Mouse (Mus musculus) cerebellum, adult 9-11 months (tissue): ENCODE results near the gene Olfr315.
"Not testable (repeated sequence)": the region's sequence is repeated elsewhere in the genome, so short reads cannot be mapped to it uniquely, and the experiment has no call there.

ENCODE experiments used
- DNase-seq: peaks from one replicate; pipeline ENCODE4 v3.0.0; 2022

Gene Olfr315

GRCm38 (mm10) chr11:58772888-58773287 lies at the start of gene Olfr315:
Gene Olfr315 (plus strand): TSS chr11:58773188.
- no peak for DNase-seq

DNA sequence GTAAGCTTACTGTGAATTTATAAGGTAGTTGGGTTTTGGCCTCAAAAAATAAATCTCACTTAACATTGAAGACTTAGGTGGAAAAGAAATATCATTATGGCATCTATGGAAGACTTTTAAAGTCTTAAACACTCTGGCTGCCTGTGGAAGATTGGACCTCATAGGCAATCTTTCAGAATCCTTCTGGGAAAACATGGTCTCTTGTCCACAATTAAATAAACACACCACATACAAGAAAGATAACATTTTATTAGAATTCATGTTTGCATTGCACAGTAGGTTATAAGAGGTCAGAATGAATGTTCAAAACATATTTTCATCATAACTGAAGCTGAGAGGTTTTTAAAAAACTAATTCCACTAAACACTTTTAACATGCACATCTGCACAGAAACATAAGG lies 49.1 kb upstream of the Olfr315 start, which contains the start of gene Olfr318:
Gene Olfr318 (minus strand): TSS at position 101 of the 400 bp plus-strand sequence.
- no peak for DNase-seq

DNA sequence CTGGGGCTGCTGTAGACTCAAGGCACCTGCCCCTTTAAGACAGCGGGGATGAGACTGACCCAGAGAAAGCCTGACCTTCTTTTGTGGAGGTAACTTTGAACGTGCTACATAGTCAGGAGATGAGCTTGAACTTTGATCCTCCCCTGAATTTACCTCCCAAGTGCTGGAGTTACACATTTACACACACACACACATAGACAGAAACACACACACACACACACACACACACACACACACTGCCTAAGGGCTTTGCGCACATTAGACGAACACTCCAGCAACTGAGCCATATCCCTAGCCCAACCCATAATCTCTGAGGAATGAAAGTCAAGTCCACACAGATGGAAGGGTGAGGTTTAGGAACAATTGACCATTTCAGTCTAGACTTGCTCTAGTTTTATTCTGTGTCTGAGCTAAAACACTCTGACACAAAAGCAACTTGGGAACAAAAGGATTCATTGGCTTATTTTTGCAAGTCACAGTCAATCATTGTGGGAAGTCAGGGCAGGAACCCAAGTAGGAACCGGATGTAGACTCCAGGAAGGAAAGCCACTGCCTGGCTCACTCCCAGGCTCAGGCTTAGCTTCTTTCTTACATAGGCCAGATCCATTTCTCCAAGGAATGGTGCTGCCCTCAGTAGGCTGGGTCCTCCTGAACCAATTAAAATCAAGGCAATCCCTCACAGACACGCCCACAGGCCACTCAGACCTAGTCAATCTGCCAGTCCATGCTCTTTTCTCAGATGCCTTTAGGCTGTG lies 44.9 kb upstream of the Olfr315 start:
- DNase-seq: not testable (repeated sequence)

- no peak for DNase-seq
Measured at GRCm38 (mm10) chr11:58733372-58733771, 39.6 kb upstream of the Olfr315 start.

DNA sequence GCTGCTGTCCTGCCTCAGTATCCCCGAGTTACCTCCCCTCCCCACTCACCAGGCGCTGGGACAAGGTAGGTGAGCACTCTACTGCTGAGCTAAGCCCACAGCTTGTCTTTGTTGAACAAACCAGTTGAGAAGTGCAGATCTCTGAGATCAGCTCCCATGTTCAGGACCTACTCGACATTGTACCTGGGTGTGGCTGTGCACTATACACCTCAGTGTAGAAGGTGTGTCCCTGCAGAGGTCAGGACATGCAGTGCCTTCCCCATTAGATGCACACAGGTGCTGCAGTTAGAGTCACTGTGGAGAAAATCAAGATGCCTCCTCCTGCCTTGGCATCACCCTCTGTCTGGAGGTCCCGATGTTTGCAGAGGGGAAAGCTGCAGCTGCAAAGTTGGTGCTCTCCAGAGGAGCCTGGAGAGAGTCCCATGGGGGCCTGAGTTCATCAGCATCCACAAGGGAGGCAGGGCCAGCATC lies 34.2 kb upstream of the Olfr315 start, which contains the start of gene Olfr317:
Gene Olfr317 (minus strand): TSS at position 421 of the 471 bp plus-strand sequence.
- no peak for DNase-seq

DNA sequence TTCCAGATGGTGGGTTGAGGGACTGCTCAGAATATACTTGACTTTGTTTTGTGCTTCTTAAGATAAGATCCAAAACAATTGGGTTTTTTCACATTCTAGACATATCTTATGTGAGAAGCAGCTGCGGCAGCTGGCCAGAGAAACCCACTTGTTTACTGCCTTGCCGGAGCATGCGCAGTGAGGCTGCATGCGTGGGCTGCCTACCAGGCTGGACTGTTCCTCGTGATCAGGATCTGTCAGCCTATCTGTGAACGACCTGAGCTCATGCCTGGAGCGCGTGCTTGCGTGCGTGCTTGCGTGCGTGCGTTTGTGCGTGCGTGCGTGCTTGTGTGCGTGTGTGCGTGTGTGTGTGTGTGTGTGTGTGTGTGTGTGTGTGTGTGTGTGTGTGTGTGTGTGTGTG lies 21.9 kb upstream of the Olfr315 start:
- not testable (repeated sequence) for DNase-seq

- DNase-seq: no peak
Measured at GRCm38 (mm10) chr11:58752434-58752833, 20.6 kb upstream of the Olfr315 start, which contains the start of gene Olfr316. Gene Olfr316 (plus strand): TSS chr11:58752734.

DNA sequence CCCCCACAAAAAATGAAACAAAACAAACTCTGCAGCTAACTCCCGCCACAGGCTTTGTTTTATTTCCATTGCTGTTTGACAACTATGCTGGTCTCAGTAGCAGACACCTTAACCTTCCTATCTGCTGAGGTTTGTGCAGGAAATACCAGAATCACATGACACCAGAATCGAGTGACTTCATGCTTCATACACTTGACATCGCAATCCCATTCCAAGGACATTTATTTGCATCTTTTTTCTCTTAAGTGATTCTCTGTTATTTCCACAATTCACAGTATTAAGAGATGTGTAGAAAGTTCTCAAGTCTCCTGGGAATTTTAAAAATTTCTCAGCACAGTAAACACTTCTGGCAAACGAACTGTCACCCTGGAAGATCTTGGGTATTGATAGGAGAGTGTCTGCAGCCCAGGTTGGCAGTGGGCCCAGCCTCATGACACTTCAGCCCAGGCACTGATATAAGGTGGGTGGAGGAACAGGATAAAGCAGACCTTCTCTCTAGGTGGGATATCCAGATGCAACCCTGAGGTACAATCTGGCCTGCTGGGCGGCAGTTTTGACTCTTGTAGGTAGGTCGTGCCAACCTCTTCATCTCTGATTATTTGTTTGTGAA lies 9.6 kb downstream of the Olfr315 start, which contains the start of gene Olfr314:
Gene Olfr314 (plus strand): TSS at position 473 of the 610 bp plus-strand sequence.
- DNase-seq: no peak

- DNase-seq: no peak
Measured at GRCm38 (mm10) chr11:58784182-58784581, 11.2 kb downstream of the Olfr315 start.

DNA sequence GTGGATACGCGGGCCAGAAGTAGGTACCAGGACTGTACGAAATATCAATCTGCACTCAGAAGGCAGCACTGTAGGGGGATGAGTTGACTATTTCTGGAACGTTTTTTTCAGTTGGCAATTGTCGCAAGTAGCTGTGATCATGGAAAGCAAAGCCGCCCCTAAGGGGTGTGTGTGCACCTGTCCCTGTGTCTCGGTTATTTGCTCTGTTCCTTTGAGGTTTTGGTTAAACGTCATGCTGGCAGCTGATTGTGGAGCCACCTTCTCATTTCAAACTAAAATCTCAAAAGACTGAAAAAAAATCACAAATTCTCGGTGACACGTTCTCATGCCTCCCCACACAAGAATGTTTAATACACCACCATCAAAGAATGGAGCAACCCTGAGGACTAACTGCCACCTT lies 14.7 kb downstream of the Olfr315 start:
- no peak for DNase-seq

GRCm38 (mm10) chr11:58788346-58788745 lies 15.4 kb downstream of the Olfr315 start:
- no peak for DNase-seq

DNA sequence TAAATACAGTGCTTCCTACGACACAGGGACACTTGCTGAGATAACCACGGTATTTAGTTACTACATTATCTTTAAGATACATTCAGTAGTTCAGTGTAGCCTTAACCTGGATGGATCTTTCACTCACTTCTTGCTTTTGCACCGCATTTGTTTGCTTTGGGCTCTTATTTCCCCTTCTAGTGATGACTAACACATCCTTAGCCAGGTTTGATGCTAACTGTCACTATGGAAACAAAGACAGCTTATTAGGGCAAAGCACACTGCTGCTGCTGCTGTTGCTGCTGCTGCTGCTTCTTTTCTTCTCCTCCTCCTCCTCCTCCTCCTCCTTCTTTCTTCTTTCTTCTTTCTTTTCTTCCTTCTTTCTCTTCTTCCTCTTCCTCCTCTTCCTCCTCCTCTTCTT lies 16.5 kb downstream of the Olfr315 start:
- no peak for DNase-seq

DNA sequence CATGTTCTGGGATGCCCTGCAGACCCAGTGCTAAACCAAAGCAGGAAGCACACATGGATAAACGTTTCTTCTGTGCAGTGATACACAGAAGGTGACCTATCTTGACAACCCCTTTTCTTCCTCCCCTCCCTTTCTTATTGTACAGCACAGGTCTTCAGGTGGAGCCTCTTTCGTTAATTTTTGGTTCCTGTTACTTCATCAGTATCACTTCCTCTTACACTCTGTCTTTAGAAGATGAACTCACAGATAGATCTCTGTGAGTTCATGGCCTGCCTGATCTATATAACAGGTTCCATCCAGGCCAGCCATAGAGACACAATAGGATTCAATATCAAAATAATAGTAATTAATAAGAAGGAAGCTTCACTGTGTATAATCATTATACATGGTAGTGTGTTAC lies 17.1 kb downstream of the Olfr315 start:
- DNase-seq: no peak

DNA sequence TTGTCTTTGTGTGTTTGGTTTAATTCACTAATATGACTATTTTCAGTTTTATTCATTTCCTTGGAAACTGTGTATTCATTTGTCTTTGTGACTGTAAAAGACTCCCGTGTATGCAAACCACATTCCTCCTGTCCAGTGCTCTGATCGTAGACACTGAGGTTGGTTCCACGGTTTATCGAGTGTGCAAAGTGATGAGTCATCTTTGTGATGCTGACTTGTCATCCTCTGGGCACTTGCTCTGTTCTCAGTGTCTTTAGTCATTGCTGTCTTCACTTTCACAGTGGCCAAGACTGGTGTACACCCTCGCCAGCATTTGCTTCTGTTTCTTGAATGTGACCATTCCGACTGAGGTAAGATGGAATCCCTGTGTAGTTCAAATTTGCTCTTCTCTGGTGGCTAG lies 17.7 kb downstream of the Olfr315 start:
- DNase-seq: no peak

DNA sequence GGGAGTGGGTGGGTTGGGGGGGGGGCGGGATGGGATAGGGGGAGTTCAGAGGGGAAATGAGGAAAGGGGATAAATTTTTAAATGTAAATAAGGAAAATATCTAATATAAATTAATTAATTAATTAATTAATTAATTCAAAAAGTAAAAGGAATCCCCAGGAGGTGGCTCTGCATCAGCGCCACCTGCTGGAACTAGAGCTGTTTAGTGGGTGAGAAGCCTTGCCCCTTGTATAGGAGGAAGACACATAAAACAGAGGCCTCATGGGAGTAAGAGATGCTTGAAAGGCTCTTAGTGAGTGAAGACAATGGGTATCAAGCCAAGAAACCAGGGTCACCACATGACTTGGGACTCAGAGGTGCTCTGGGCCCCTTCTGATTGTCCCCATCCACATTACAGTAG lies 22.9 kb downstream of the Olfr315 start:
- DNase-seq: no peak

GRCm38 (mm10) chr11:58796850-58797249 lies 23.9 kb downstream of the Olfr315 start:
- no peak for DNase-seq

DNA sequence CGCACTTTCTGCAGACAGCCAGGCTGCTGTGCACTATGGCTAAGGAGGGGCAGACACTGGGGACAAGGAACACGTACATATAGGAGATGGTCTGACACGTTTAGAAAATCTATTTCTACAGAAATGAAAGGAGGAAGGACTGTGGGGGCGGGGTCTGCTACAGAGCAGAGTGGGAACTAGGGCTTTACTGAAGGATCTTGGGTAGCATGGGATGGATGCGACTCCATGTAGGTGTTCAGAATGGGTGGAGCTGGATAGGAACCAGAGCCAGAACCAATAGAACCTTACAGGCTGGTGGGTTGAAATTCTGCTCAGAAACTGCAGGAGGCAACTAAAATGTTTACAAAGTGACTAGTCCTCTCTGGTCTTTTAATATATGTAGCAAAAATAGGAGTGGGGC lies 26.8 kb downstream of the Olfr315 start:
- DNase-seq: no peak

DNA sequence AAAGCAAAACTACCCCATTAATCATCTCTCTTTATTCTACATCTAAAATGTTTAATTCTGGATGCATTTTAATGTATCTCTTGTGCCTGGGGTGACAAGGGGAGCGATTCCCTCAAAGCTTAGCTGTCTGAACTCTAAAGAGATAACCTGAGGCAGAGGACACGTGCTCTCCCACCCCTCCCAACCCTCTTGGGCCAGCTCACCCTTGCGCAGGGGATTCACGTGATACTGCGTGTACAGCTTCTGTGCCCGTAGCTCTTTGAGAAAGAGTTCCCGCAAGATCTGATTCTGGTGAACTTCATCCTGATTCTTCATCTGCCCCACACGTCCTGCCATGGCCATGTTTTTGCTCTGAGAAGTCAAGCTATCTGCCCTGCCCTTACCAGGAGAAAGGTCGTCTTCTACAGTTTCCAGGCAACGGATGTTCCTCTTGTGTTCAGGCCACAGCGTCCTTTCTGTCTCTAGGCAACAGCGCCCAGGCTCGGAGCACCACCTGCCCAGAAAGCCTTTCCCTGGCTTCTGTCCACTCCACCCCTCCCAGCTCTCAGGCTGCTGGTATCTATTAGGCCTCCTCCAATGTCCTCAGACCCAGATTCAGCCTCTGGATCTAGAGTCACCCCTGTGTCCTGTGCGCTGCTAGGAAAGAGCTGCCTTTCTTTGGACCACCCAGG lies 28.7 kb downstream of the Olfr315 start, which contains the start of gene Fam183b:
Gene Fam183b (minus strand): TSS at position 403 of the 671 bp plus-strand sequence.
- DNase-seq: peak; percentile 10

DNA sequence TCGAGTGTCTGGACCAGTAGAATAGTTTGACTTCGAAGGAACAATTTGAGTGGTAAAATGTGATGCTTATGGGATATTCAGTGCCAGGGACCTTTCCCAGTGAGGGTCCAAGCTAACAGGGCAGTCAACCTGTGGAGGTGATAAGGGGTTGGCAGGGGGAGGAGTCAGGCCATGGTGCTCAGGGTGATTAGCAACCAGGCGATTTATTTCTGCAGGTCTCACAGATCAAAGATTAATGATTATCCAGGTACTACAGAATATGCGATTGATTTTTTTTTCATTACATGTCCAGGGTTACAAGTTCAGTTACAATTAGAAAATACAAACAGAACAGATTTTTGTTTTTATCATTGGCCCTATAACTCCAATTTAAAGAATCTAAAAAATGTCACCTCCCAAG lies 30.9 kb downstream of the Olfr315 start:
- DNase-seq: no peak

GRCm38 (mm10) chr11:58804393-58804792 lies 31.4 kb downstream of the Olfr315 start:
- DNase-seq: no peak

DNA sequence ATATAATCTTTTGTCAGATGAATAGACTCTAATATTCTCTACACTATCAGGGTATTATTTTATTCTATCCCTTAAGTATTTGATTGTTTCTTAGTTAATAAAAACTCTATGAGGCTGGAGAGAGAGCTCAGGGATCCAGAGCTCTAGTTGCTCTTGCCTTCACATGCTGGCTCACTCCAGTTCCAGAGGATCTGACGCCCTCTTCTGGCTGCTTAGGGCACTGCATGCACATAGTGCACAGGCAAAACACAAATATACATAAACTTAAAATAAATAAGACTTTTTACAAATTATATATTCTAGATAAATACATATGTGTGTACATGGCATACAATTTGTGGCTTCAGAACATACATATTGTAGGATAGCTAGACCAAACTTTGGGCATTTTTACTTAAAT lies 39.0 kb downstream of the Olfr315 start:
- DNase-seq: no peak

GRCm38 (mm10) chr11:58814700-58815099 lies 41.7 kb downstream of the Olfr315 start, which contains the start of gene Olfr313:
Gene Olfr313 (plus strand): TSS chr11:58815000.
- not testable (repeated sequence) for DNase-seq

GRCm38 (mm10) chr11:58815676-58816075 lies 42.7 kb downstream of the Olfr315 start:
- DNase-seq: no peak
